Mouse (Mus musculus) brown adipose tissue, adult 24 weeks (tissue): ENCODE results near the gene Pigt. TPM values are rescaled to one million over a fixed set of nuclear protein-coding genes. Genes with fewer than 3 reads are reported as not detected.
A peak's percentile ranks its signal among the peaks of the same experiment; 100 is the strongest.

Experiments
- H3K27ac ChIP-seq: fragments of 200-500 bp; replicated peaks from 2 replicates; pipeline ENCODE4 v1.5.1; 2012; ENCODE audit warnings: low read depth, mild to moderate bottlenecking, low read length
- H3K4me1 ChIP-seq: fragments of 200-500 bp; 2 replicates; pipeline ENCODE4 v1.6.1; 2012; ENCODE audit warnings: low read length, mixed read lengths; ENCODE audit not compliant: control insufficient read depth, insufficient read depth, insufficient read length
- H3K4me3 ChIP-seq: fragments of 200-500 bp; 2 replicates; pipeline ENCODE4 v1.5.1; 2012; ENCODE audit warnings: low read depth, mild to moderate bottlenecking, low read length, moderate library complexity; ENCODE audit not compliant: insufficient read depth
- polyA plus RNA-seq: library from polyadenylated mRNA; stranded (reverse); fragments of >200 nt; gene quantifications from 2 replicates; pipeline ENCODE4 v1.2.4, GENCODE M21; 2012; ENCODE audit not compliant: missing spikeins, insufficient read depth, insufficient read length

The Pigt gene
- 15.7 and 21.6 TPM in 2 replicates for polyA plus RNA-seq

- Histone ChIP-seq H3K4me3 (peak within 1 kb of the TSS; percentile 90), H3K4me1 (0 out of 2 replicates have a peak, but pooled peaks cover 5% of the 10 kb centered on the region), H3K27ac (peak within 1 kb of the TSS; percentile 93)
These were observed at the start of gene Pigt for GRCm38 (mm10) chr2:164496847-164497690. TSS of gene Pigt (plus strand) at chr2:164497520.

- Histone ChIP-seq H3K27ac (no peak overlapping the region), H3K4me3 (no peak overlapping the region), H3K4me1 (no peaks in the 10 kb centered on the region)
These were observed 49.2 kb upstream of the Pigt start for GRCm38 (mm10) chr2:164448140-164448539.

GRCm38 (mm10) chr2:164448921-164449320 is 48.4 kb upstream of the Pigt start:
- Histone ChIP-seq H3K4me3 (no peak overlapping the region), H3K27ac (no peak overlapping the region), H3K4me1 (no peaks in the 10 kb centered on the region)

- Histone ChIP-seq H3K4me1 (no peaks in the 10 kb centered on the region), H3K27ac (no peak overlapping the region), H3K4me3 (no peak overlapping the region)
These were observed 47.8 kb upstream of the Pigt start for GRCm38 (mm10) chr2:164449341-164450042.

GRCm38 (mm10) chr2:164452000-164452676 is 45.2 kb upstream of the Pigt start:
- H3K27ac ChIP-seq, result no peak overlapping the region
- H3K4me1 ChIP-seq, result peaks cover 9% of the 10 kb centered on the region; the same call in 1 of the 2 replicates
- H3K4me3 ChIP-seq, result no peak overlapping the region

- H3K27ac ChIP-seq, result no peak overlapping the region
- no peak overlapping the region for H3K4me3 ChIP-seq
- peaks cover 9% of the 10 kb centered on the region; the same call in 1 of the 2 replicates for H3K4me1 ChIP-seq
These were observed 44.1 kb upstream of the Pigt start for GRCm38 (mm10) chr2:164453047-164453757.

- Histone ChIP-seq H3K4me3 (no peak overlapping the region), H3K27ac (no peak overlapping the region), H3K4me1 (peaks cover 9% of the 10 kb centered on the region; the same call in 1 of the 2 replicates)
These were observed 43.3 kb upstream of the Pigt start for GRCm38 (mm10) chr2:164453887-164454500.

GRCm38 (mm10) chr2:164454846-164455245 is 42.5 kb upstream of the Pigt start:
- no peak overlapping the region for H3K4me3 ChIP-seq
- H3K27ac ChIP-seq, result peak overlapping the region; percentile 95
- H3K4me1 ChIP-seq, result peaks cover 9% of the 10 kb centered on the region; the same call in 1 of the 2 replicates

GRCm38 (mm10) chr2:164455421-164456190 is 41.7 kb upstream of the Pigt start:
- Histone ChIP-seq H3K4me1 (peaks cover 9% of the 10 kb centered on the region; the same call in 1 of the 2 replicates), H3K27ac (peak overlapping the region; percentile 95), H3K4me3 (no peak overlapping the region)

- Histone ChIP-seq H3K27ac (peak overlapping the region; percentile 90), H3K4me3 (no peak overlapping the region), H3K4me1 (peaks cover 9% of the 10 kb centered on the region; the same call in 1 of the 2 replicates)
These were observed 40.9 kb upstream of the Pigt start for GRCm38 (mm10) chr2:164456413-164456812.

- peaks cover 9% of the 10 kb centered on the region; the same call in 1 of the 2 replicates for H3K4me1 ChIP-seq
- peak within 1 kb of the TSS; percentile 95 for H3K27ac ChIP-seq
- peak within 1 kb of the TSS; percentile 36; the same call in 1 of the 2 replicates for H3K4me3 ChIP-seq
These were observed 40.4 kb upstream of the Pigt start, which contains the start of gene Sys1 for GRCm38 (mm10) chr2:164456864-164457300. TSS of gene Sys1 (plus strand) at chr2:164456964.

GRCm38 (mm10) chr2:164457942-164458341 is 39.4 kb upstream of the Pigt start:
- Histone ChIP-seq H3K27ac (no peak overlapping the region), H3K4me1 (peaks cover 9% of the 10 kb centered on the region; the same call in 1 of the 2 replicates), H3K4me3 (no peak overlapping the region)

GRCm38 (mm10) chr2:164458535-164458934 is 38.8 kb upstream of the Pigt start:
- H3K4me1 ChIP-seq, result peaks cover 9% of the 10 kb centered on the region; the same call in 1 of the 2 replicates
- peak overlapping the region; percentile 33 for H3K27ac ChIP-seq
- no peak overlapping the region for H3K4me3 ChIP-seq
